Mouse (Mus musculus): ENCODE data around the gene Pparg. TPM values are rescaled to one million over a fixed set of nuclear protein-coding genes. Genes with fewer than 3 reads are reported as not detected.
A peak's percentile ranks its signal among the peaks of the same experiment; 100 is the strongest.

Gene Pparg
- polyA plus RNA-seq, 2 experiments = 0.67 to 1.7 TPM

- TF ChIP-seq CTCF (IDR thresholded peaks at IDR 0.05; ENCODE audit: low read depth) (no peak), EP300 (IDR thresholded peaks at IDR 0.05; ENCODE audit: low read depth) (no peak)
- H3K4me3 ChIP-seq (ENCODE audit: insufficient read depth in 1 of 2, low read depth in 2 of 2, low read length in 2 of 2) = no peak overlapping the region
- no peaks in the 10 kb centered on the region for H3K27me3 ChIP-seq (ENCODE audit: control insufficient read depth, insufficient read depth, low read length)
- peaks cover 4 to 12% of the 10 kb centered on the region in 2 experiments; a peak in 2 of 4 replicates for H3K4me1 ChIP-seq (replicated peaks; ENCODE audit: control insufficient read depth in 2 of 2, insufficient read depth in 2 of 2, low read length in 1 of 2)
- no peaks in the 10 kb centered on the region for H3K36me3 ChIP-seq (replicated peaks; ENCODE audit: control insufficient read depth, insufficient read depth, low read depth)
- DNase-seq (ENCODE audit: low read depth in 3 of 3, low spot score in 3 of 3) = no peak
- no peak for ATAC-seq (ENCODE audit: insufficient read depth)
- no peaks in the 10 kb centered on the region for H3K9me3 ChIP-seq (ENCODE audit: control insufficient read depth, low read length)
- H3K9ac ChIP-seq (replicated peaks) = no peak overlapping the region
- H3K27ac ChIP-seq = no peak overlapping the region
- H3K4me2 ChIP-seq (ENCODE audit: low read depth) = no peak overlapping the region
- 73% methylated on average over 4 of the region's 4 CpGs for WGBS (ENCODE audit: insufficient replicate concordance)
Observed at GRCm38 (mm10) chr6:115343096-115343495, 17.7 kb upstream of the Pparg start.

- H3K36me3 ChIP-seq (replicated peaks; ENCODE audit: control insufficient read depth, insufficient read depth, low read depth) = no peaks in the 10 kb centered on the region
- TF ChIP-seq CTCF (IDR thresholded peaks at IDR 0.05; ENCODE audit: low read depth) = no peak
- no peak for TF ChIP-seq EP300 (IDR thresholded peaks at IDR 0.05; ENCODE audit: low read depth)
- ATAC-seq (ENCODE audit: insufficient read depth) (no peak), DNase-seq (ENCODE audit: low read depth in 3 of 3, low spot score in 3 of 3) (no peak)
- H3K9ac ChIP-seq (replicated peaks) = no peak overlapping the region
- H3K4me2 ChIP-seq (ENCODE audit: low read depth) = no peak overlapping the region
- WGBS (ENCODE audit: insufficient replicate concordance) = 29% methylated on average over 5 of the region's 5 CpGs
- no peak overlapping the region for H3K4me3 ChIP-seq (ENCODE audit: insufficient read depth in 1 of 2, low read depth in 2 of 2, low read length in 2 of 2)
- H3K9me3 ChIP-seq (ENCODE audit: control insufficient read depth, low read length) = no peaks in the 10 kb centered on the region
- H3K4me1 ChIP-seq (replicated peaks; ENCODE audit: control insufficient read depth in 2 of 2, insufficient read depth in 2 of 2, low read length in 1 of 2) = peaks cover 4 to 12% of the 10 kb centered on the region in 2 experiments; a peak in 2 of 4 replicates
- no peak overlapping the region for H3K27ac ChIP-seq
- H3K27me3 ChIP-seq (ENCODE audit: control insufficient read depth, insufficient read depth, low read length) = no peaks in the 10 kb centered on the region
Observed at GRCm38 (mm10) chr6:115343570-115343969, 17.2 kb upstream of the Pparg start.

GRCm38 (mm10) chr6:115344101-115344500 is 16.6 kb upstream of the Pparg start:
- Histone ChIP-seq H3K27ac (no peak overlapping the region), H3K9ac (replicated peaks) (peak overlapping the region; percentile 13; the same call in 1 of the 2 replicates), H3K9me3 (ENCODE audit: control insufficient read depth, low read length) (no peaks in the 10 kb centered on the region), H3K4me3 (ENCODE audit: insufficient read depth in 1 of 2, low read depth in 2 of 2, low read length in 2 of 2) (no peak overlapping the region), H3K4me1 (replicated peaks; ENCODE audit: control insufficient read depth in 2 of 2, insufficient read depth in 2 of 2, low read length in 1 of 2) (peaks cover 4 to 12% of the 10 kb centered on the region in 2 experiments; a peak in 2 of 4 replicates), H3K27me3 (ENCODE audit: control insufficient read depth, insufficient read depth, low read length) (no peaks in the 10 kb centered on the region), H3K36me3 (replicated peaks; ENCODE audit: control insufficient read depth, insufficient read depth, low read depth) (no peaks in the 10 kb centered on the region), H3K4me2 (ENCODE audit: low read depth) (peak overlapping the region; percentile 43)
- DNase-seq (ENCODE audit: low read depth in 3 of 3, low spot score in 3 of 3) = no peak
- TF ChIP-seq EP300 (IDR thresholded peaks at IDR 0.05; ENCODE audit: low read depth) (no peak), CTCF (IDR thresholded peaks at IDR 0.05; ENCODE audit: low read depth) (no peak)
- 42% methylated on average over 10 of the region's 10 CpGs for WGBS (ENCODE audit: insufficient replicate concordance)
- no peak for ATAC-seq (ENCODE audit: insufficient read depth)

- DNase-seq (ENCODE audit: low read depth in 3 of 3, low spot score in 3 of 3) = no peak
Observed at GRCm38 (mm10) chr6:115344513-115344912, 16.2 kb upstream of the Pparg start.

GRCm38 (mm10) chr6:115345013-115345412 is 15.7 kb upstream of the Pparg start:
- H3K9me3 ChIP-seq (ENCODE audit: control insufficient read depth, low read length) = no peaks in the 10 kb centered on the region
- H3K27ac ChIP-seq = no peak overlapping the region
- no peak overlapping the region for H3K4me3 ChIP-seq (ENCODE audit: insufficient read depth in 1 of 2, low read depth in 2 of 2, low read length in 2 of 2)
- peak; percentile 50; the same call in 1 of the 2 replicates for ATAC-seq (ENCODE audit: insufficient read depth)
- H3K4me2 ChIP-seq (ENCODE audit: low read depth) = peak overlapping the region; percentile 43
- DNase-seq (ENCODE audit: low read depth in 3 of 3, low spot score in 3 of 3) = no peak
- H3K9ac ChIP-seq (replicated peaks) = no peak overlapping the region
- H3K27me3 ChIP-seq (ENCODE audit: control insufficient read depth, insufficient read depth, low read length) = no peaks in the 10 kb centered on the region
- TF ChIP-seq CTCF (IDR thresholded peaks at IDR 0.05; ENCODE audit: low read depth) = no peak
- TF ChIP-seq EP300 (IDR thresholded peaks at IDR 0.05; ENCODE audit: low read depth) = no peak
- WGBS (ENCODE audit: insufficient replicate concordance) = 66% methylated on average over 8 of the region's 8 CpGs
- H3K4me1 ChIP-seq (replicated peaks; ENCODE audit: control insufficient read depth in 2 of 2, insufficient read depth in 2 of 2, low read length in 1 of 2) = peaks cover 4 to 14% of the 10 kb centered on the region in 2 experiments; a peak in 2 of 4 replicates
- H3K36me3 ChIP-seq (replicated peaks; ENCODE audit: control insufficient read depth, insufficient read depth, low read depth) = no peaks in the 10 kb centered on the region

More at GRCm38 (mm10) chr6:115344513-115344912, 16.2 kb upstream of the Pparg start:
- H3K4me3 ChIP-seq (ENCODE audit: insufficient read depth in 1 of 2, low read depth in 2 of 2, low read length in 2 of 2) = no peak overlapping the region
- 34% methylated on average over 11 of the region's 11 CpGs for WGBS (ENCODE audit: insufficient replicate concordance)
- peaks cover 4 to 14% of the 10 kb centered on the region in 2 experiments; a peak in 2 of 4 replicates for H3K4me1 ChIP-seq (replicated peaks; ENCODE audit: control insufficient read depth in 2 of 2, insufficient read depth in 2 of 2, low read length in 1 of 2)
- H3K27me3 ChIP-seq (ENCODE audit: control insufficient read depth, insufficient read depth, low read length) = no peaks in the 10 kb centered on the region
- H3K9ac ChIP-seq (replicated peaks) = no peak overlapping the region
- peak overlapping the region; percentile 43 for H3K4me2 ChIP-seq (ENCODE audit: low read depth)
- TF ChIP-seq EP300 (IDR thresholded peaks at IDR 0.05; ENCODE audit: low read depth) = no peak
- TF ChIP-seq CTCF (IDR thresholded peaks at IDR 0.05; ENCODE audit: low read depth) = no peak
- no peaks in the 10 kb centered on the region for H3K9me3 ChIP-seq (ENCODE audit: control insufficient read depth, low read length)
- no peaks in the 10 kb centered on the region for H3K36me3 ChIP-seq (replicated peaks; ENCODE audit: control insufficient read depth, insufficient read depth, low read depth)
- ATAC-seq (ENCODE audit: insufficient read depth) = peak; percentile 64; the same call in 1 of the 2 replicates
- H3K27ac ChIP-seq = no peak overlapping the region
